Mouse (Mus musculus) kidney, adult 2 months (tissue): ENCODE results near the gene Gm9376.

Experiments used
- CTCF ChIP-seq: fragments of 200-500 bp; conservative IDR thresholded peaks from 2 replicates; pipeline ENCODE4 v1.5.1; 2011; ENCODE audit warnings: low read depth, mild to moderate bottlenecking, control low read depth, low read length, moderate library complexity, mixed read lengths; ENCODE audit not compliant: insufficient read depth, insufficient read length
- POLR2A ChIP-seq: fragments of 200-500 bp; IDR thresholded peaks from one replicate; pipeline ENCODE4 v1.6.1; 2011; ENCODE audit warnings: low read depth, low read length, control low read depth

DNA sequence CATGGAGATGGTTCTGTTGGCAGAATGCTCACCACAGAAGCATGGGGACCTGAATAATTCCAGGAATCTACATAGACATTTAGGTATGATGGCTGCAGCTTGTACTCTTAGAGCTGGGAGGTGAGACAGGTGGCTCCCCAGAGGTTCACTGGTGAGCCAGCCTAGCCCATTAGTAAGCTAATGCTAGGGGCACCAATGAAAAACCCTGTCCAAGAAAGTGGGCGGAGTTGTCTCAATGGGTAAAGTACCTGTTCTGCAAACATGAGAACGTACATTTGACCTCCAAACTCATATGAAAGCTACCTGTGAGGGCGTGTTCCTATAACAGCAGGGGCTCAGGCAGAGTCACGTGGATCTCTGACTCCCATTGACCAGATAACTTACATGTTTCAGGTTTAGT, 2.1 kb downstream of the Gm9376 start:
- TF ChIP-seq CTCF = no peak
- TF ChIP-seq POLR2A = no peak
